8 mouse cellular contexts compared by ENCODE assay signal in genomic region chr10:80578911-80579310, GRCm38 (mm10). TPM values are rescaled to one million over a fixed set of nuclear protein-coding genes. Genes with fewer than 3 reads are reported as not detected.
DNase-seq lines count a peak whose midpoint lies in the region; ATAC-seq and TF ChIP-seq lines count a peak whose summit lies in the region.

No protein-coding gene starts in this region.

- ATAC-seq in forebrain, embryonic 15.5 days (replicated peaks): no peak
- ATAC-seq in intestine, postnatal 0 days: peak; percentile 32

- H3K4me3 ChIP-seq in brown adipose tissue, adult 24 weeks (ENCODE audit: insufficient read depth, low read depth, low read length): peak overlapping the region; percentile 92
- H3K4me3 ChIP-seq in forebrain, embryonic 15.5 days: peak overlapping the region; percentile 70; the same call in 1 of the 2 replicates
- peak overlapping the region; percentile 75; the same call in 1 of the 2 replicates for H3K4me3 ChIP-seq in intestine, postnatal 0 days (ENCODE audit: low read depth, low read length)
- H3K4me3 ChIP-seq in lung, adult 2 months (replicated peaks; ENCODE audit: extremely low read depth, low read depth, low read length): no peak overlapping the region
- H3K4me3 ChIP-seq in olfactory bulb, adult 2 months (ENCODE audit: insufficient read depth, low read depth, low read length): no peak overlapping the region

- no peaks in the 10 kb centered on the region for H3K9me3 ChIP-seq in forebrain, embryonic 15.5 days
- no peaks in the 10 kb centered on the region for H3K9me3 ChIP-seq in intestine, postnatal 0 days (ENCODE audit: control insufficient read depth)

- DNase-seq in 3T3-L1 (ENCODE audit: low read depth, low spot score): peak; percentile 91
- peak; percentile 91 for DNase-seq in CD4-positive helper T cell, adult 2 months (ENCODE audit: low read depth, low spot score)
- DNase-seq in lung, adult 2 months: no peak
- no peak for DNase-seq in ovary, adult 18-20 months (ENCODE audit: low spot score)

- 7% methylated on average over 8 of the region's 8 CpGs for WGBS in forebrain, embryonic 15.5 days
- 8% methylated on average over 8 of the region's 8 CpGs for WGBS in intestine, postnatal 0 days
- WGBS in lung, adult 2 months: 9% methylated on average over 8 of the region's 8 CpGs
- 3% methylated on average over 8 of the region's 8 CpGs for WGBS in olfactory bulb, adult 2 months

- no peak for TF ChIP-seq POLR2A in lung, adult 2 months (IDR thresholded peaks at IDR 0.05; ENCODE audit: borderline replicate concordance, extremely low read depth, low read depth, low read length)
- TF ChIP-seq POLR2A in olfactory bulb, adult 2 months (IDR thresholded peaks at IDR 0.05; ENCODE audit: insufficient read depth, low read depth, low read length): no peak

- no peak overlapping the region for H3K4me2 ChIP-seq in forebrain, embryonic 15.5 days (replicated peaks)
- H3K4me2 ChIP-seq in intestine, postnatal 0 days (replicated peaks; ENCODE audit: low read depth): peak overlapping the region; percentile 96

- H3K27me3 ChIP-seq in forebrain, embryonic 15.5 days: no peaks in the 10 kb centered on the region
- H3K27me3 ChIP-seq in intestine, postnatal 0 days (replicated peaks; ENCODE audit: control insufficient read depth, insufficient read depth, low read length): no peaks in the 10 kb centered on the region

- peak overlapping the region; percentile 38 for H3K27ac ChIP-seq in brown adipose tissue, adult 24 weeks (replicated peaks; ENCODE audit: low read depth, low read length)
- H3K27ac ChIP-seq in forebrain, embryonic 15.5 days (replicated peaks): 0 out of 2 replicates have a peak overlapping the region, but pooled peaks have one; percentile 5
- H3K27ac ChIP-seq in intestine, postnatal 0 days (ENCODE audit: low read depth, low read length): peak overlapping the region; percentile 86; the same call in 1 of the 2 replicates
- H3K27ac ChIP-seq in olfactory bulb, adult 2 months (ENCODE audit: insufficient read depth, low read depth, low read length): 0 out of 2 replicates have a peak overlapping the region, but pooled peaks have one; percentile 5

- TF ChIP-seq CTCF in intestine, postnatal 0 days (IDR thresholded peaks at IDR 0.05; ENCODE audit: low read depth): peak; percentile 87
- TF ChIP-seq CTCF in lung, adult 2 months (IDR thresholded peaks at IDR 0.05; ENCODE audit: insufficient read depth, low read length): peak; percentile 55
- peak; percentile 40 for TF ChIP-seq CTCF in olfactory bulb, adult 2 months (IDR thresholded peaks at IDR 0.05; ENCODE audit: insufficient read depth, low read depth, low read length)

- peaks cover 8% of the 10 kb centered on the region; the same call in 1 of the 2 replicates for H3K4me1 ChIP-seq in brown adipose tissue, adult 24 weeks (ENCODE audit: control insufficient read depth, insufficient read depth, insufficient read length, low read length)
- peaks cover 36% of the 10 kb centered on the region for H3K4me1 ChIP-seq in forebrain, embryonic 15.5 days
- peaks cover 3% of the 10 kb centered on the region; the same call in 1 of the 2 replicates for H3K4me1 ChIP-seq in intestine, postnatal 0 days (replicated peaks; ENCODE audit: control insufficient read depth, insufficient read depth, low read length)
- H3K4me1 ChIP-seq in lung, adult 2 months (ENCODE audit: control insufficient read depth, insufficient read depth, low read length): peaks cover 2% of the 10 kb centered on the region; the same call in 1 of the 2 replicates
- peaks cover 30% of the 10 kb centered on the region for H3K4me1 ChIP-seq in olfactory bulb, adult 2 months (ENCODE audit: control insufficient read depth, insufficient read depth, low read length)

- peaks cover 5% of the 10 kb centered on the region for H3K36me3 ChIP-seq in forebrain, embryonic 15.5 days
- peaks cover 13% of the 10 kb centered on the region; the same call in 1 of the 2 replicates for H3K36me3 ChIP-seq in intestine, postnatal 0 days (ENCODE audit: control insufficient read depth, insufficient read depth)

- 0 out of 2 replicates have a peak overlapping the region, but pooled peaks have one; percentile 4 for H3K9ac ChIP-seq in forebrain, embryonic 15.5 days (replicated peaks)
- H3K9ac ChIP-seq in intestine, postnatal 0 days (ENCODE audit: low read depth, low read length): no peak overlapping the region

RNA-seq across cellular contexts. Expression of gene Klf16, which starts 1.8 kb away (rescaled TPM):
- 4.1 and 4.2 TPM in 2 replicates for polyA plus RNA-seq in brown adipose tissue, adult 24 weeks (2012; ENCODE audit: insufficient read depth, insufficient read length, missing spikeins)
- polyA plus RNA-seq in forebrain, embryonic 15.5 days (2015; fragmentation: Nextera tagmentation; extraction: Ambion mirVana): 8.0 and 8.5 TPM in 2 replicates
- 4.8 and 5.3 TPM in 2 replicates for polyA plus RNA-seq in intestine, postnatal 0 days (2015; fragmentation: Nextera tagmentation; extraction: Ambion mirVana)
- 24.8 and 31.5 TPM in 2 replicates for polyA plus RNA-seq in lung, adult 2 months (2012; rRNA removed)
- not detected in 2 replicates for polyA plus RNA-seq in olfactory bulb, adult 2 months (2012; ENCODE audit: insufficient read depth, insufficient read length, low replicate concordance, missing spikeins)

RNA-seq across cellular contexts. Expression of gene Abhd17a, which starts 11.2 kb away (rescaled TPM):
- 76.3 and 81.6 TPM in 2 replicates for polyA plus RNA-seq in brown adipose tissue, adult 24 weeks (2012; ENCODE audit: insufficient read depth, insufficient read length, missing spikeins)
- polyA plus RNA-seq in forebrain, embryonic 15.5 days (2015; fragmentation: Nextera tagmentation; extraction: Ambion mirVana): 118 and 120 TPM in 2 replicates
- polyA plus RNA-seq in intestine, postnatal 0 days (2015; fragmentation: Nextera tagmentation; extraction: Ambion mirVana): 116 and 117 TPM in 2 replicates
- 191 and 262 TPM in 2 replicates for polyA plus RNA-seq in lung, adult 2 months (2012; rRNA removed)
- polyA plus RNA-seq in olfactory bulb, adult 2 months (2012; ENCODE audit: insufficient read depth, insufficient read length, low replicate concordance, missing spikeins): not detected in 2 replicates

RNA-seq across cellular contexts. Expression of gene Rexo1, which starts 17.6 kb away (rescaled TPM):
- 10.8 and 13.8 TPM in 2 replicates for polyA plus RNA-seq in brown adipose tissue, adult 24 weeks (2012; ENCODE audit: insufficient read depth, insufficient read length, missing spikeins)
- 31.3 and 32.9 TPM in 2 replicates for polyA plus RNA-seq in forebrain, embryonic 15.5 days (2015; fragmentation: Nextera tagmentation; extraction: Ambion mirVana)
- 9.1 and 10.1 TPM in 2 replicates for polyA plus RNA-seq in intestine, postnatal 0 days (2015; fragmentation: Nextera tagmentation; extraction: Ambion mirVana)
- 61.8 and 62.7 TPM in 2 replicates for polyA plus RNA-seq in lung, adult 2 months (2012; rRNA removed)
- not detected in 2 replicates for polyA plus RNA-seq in olfactory bulb, adult 2 months (2012; ENCODE audit: insufficient read depth, insufficient read length, low replicate concordance, missing spikeins)

RNA-seq across cellular contexts. Expression of gene Scamp4, which starts 23.8 kb away (rescaled TPM):
- polyA plus RNA-seq in brown adipose tissue, adult 24 weeks (2012; ENCODE audit: insufficient read depth, insufficient read length, missing spikeins): 14.6 and 16.2 TPM in 2 replicates
- polyA plus RNA-seq in forebrain, embryonic 15.5 days (2015; fragmentation: Nextera tagmentation; extraction: Ambion mirVana): 66.8 and 68.2 TPM in 2 replicates
- 86.5 and 88.5 TPM in 2 replicates for polyA plus RNA-seq in intestine, postnatal 0 days (2015; fragmentation: Nextera tagmentation; extraction: Ambion mirVana)
- 91.4 and 110 TPM in 2 replicates for polyA plus RNA-seq in lung, adult 2 months (2012; rRNA removed)
- not detected in 2 replicates for polyA plus RNA-seq in olfactory bulb, adult 2 months (2012; ENCODE audit: insufficient read depth, insufficient read length, low replicate concordance, missing spikeins)

RNA-seq across cellular contexts. Expression of gene Adat3, which starts 23.8 kb away (rescaled TPM):
- polyA plus RNA-seq in brown adipose tissue, adult 24 weeks (2012; ENCODE audit: insufficient read depth, insufficient read length, missing spikeins): 1.0 TPM in 1 of 2 replicates, not detected in the other
- polyA plus RNA-seq in forebrain, embryonic 15.5 days (2015; fragmentation: Nextera tagmentation; extraction: Ambion mirVana): 4.5 and 6.4 TPM in 2 replicates
- 5.4 and 6.6 TPM in 2 replicates for polyA plus RNA-seq in intestine, postnatal 0 days (2015; fragmentation: Nextera tagmentation; extraction: Ambion mirVana)
- polyA plus RNA-seq in lung, adult 2 months (2012; rRNA removed): 10.0 and 14.1 TPM in 2 replicates
- polyA plus RNA-seq in olfactory bulb, adult 2 months (2012; ENCODE audit: insufficient read depth, insufficient read length, low replicate concordance, missing spikeins): not detected in 2 replicates

Comparison
In these comparisons a context has a peak if more than half of its experiments do, and no peak if none do; other contexts are left out.
1. DNase-seq: peak in 3T3-L1 (single experiment) and CD4-positive helper T cell, adult 2 months (single experiment); none in lung, adult 2 months (single experiment) and ovary, adult 18-20 months (single experiment).
2. H3K27ac ChIP-seq: peak in every context shown above with its lines; median percentile 86 in intestine, postnatal 0 days; 38 in brown adipose tissue, adult 24 weeks; 5 in forebrain, embryonic 15.5 days; 5 in olfactory bulb, adult 2 months.
3. H3K4me3 ChIP-seq: peak in brown adipose tissue, adult 24 weeks (single experiment), forebrain, embryonic 15.5 days (single experiment) and intestine, postnatal 0 days (single experiment); none in lung, adult 2 months (single experiment) and olfactory bulb, adult 2 months (single experiment).
4. RNA of gene Abhd17a, which starts 11.2 kb away (polyA plus RNA-seq): 191 to 262 TPM in lung, adult 2 months, 118 to 120 TPM in forebrain, embryonic 15.5 days, 116 to 117 TPM in intestine, postnatal 0 days and 76.3 to 81.6 TPM in brown adipose tissue, adult 24 weeks; not detected in olfactory bulb, adult 2 months; every median in the first group is over 10 times any median in the second.
5. Peak in every context shown above with its lines, with median percentiles within 50 percentile points of each other: CTCF ChIP-seq.